Mouse (Mus musculus) lung, embryonic 16.5 days (tissue): ENCODE measurements around the gene Spire2. TPM values are rescaled to one million over a fixed set of nuclear protein-coding genes. Genes with fewer than 3 reads are reported as not detected.
A peak's percentile ranks its signal among the peaks of the same experiment; 100 is the strongest.

Experiments
- ATAC-seq: fragments of 200-750 bp; cut with Nextera tagmentation; 2 replicates; pipeline ENCODE4 v1.8.0; 2017; ENCODE audit warnings: low read depth, mild to moderate bottlenecking, moderate library complexity
- H3K27ac ChIP-seq: fragments of 300-500 bp; sonication (generic); 2 replicates; pipeline ENCODE4 v1.5.1; 2014; ENCODE audit warnings: mild to moderate bottlenecking, control low read depth, low read length
- H3K27me3 ChIP-seq: fragments of 300-500 bp; sonication (generic); 2 replicates; pipeline ENCODE4 v1.6.1; 2014; ENCODE audit warnings: low read depth, low read length, mixed read lengths; ENCODE audit not compliant: control insufficient read depth, insufficient read depth
- H3K36me3 ChIP-seq: fragments of 300-500 bp; sonication (generic); 2 replicates; pipeline ENCODE4 v1.6.1; 2014; ENCODE audit warnings: low read length; ENCODE audit not compliant: control insufficient read depth, insufficient read depth
- H3K4me1 ChIP-seq: fragments of 300-500 bp; sonication (generic); replicated peaks from 2 replicates; pipeline ENCODE4 v1.6.1; 2014; ENCODE audit warnings: low read length, mixed read lengths; ENCODE audit not compliant: control insufficient read depth, insufficient read depth
- H3K4me2 ChIP-seq: fragments of 300-500 bp; sonication (generic); 2 replicates; pipeline ENCODE4 v1.6.1; 2014; ENCODE audit warnings: low read depth, low read length, control low read depth
- H3K4me3 ChIP-seq: fragments of 300-500 bp; sonication (generic); 2 replicates; pipeline ENCODE4 v1.5.1; 2014; ENCODE audit warnings: mild to moderate bottlenecking, low read length, control low read depth
- H3K9ac ChIP-seq: fragments of 300-500 bp; sonication (generic); 2 replicates; pipeline ENCODE4 v1.6.1; 2014; ENCODE audit warnings: low read length, control low read depth
- H3K9me3 ChIP-seq: fragments of 300-500 bp; sonication (generic); 2 replicates; pipeline ENCODE4 v1.6.1; 2016; ENCODE audit warnings: low read length; ENCODE audit not compliant: control insufficient read depth
- WGBS: fragments of 180-500 bp; shearing (Covaris S2); extraction: QIAGEN DNeasy Blood & Tissue Kit; methylation state at CpG from one replicate; pipeline ENCODE4 v1.1.7; 2014; 5-methylcytosine and 5-hydroxymethylcytosine counted together
- polyA plus RNA-seq: library from polyadenylated mRNA; unstranded; fragments of >200 nt; fragmentation: Nextera tagmentation; extraction: Ambion mirVana; gene quantifications from 2 replicates; pipeline ENCODE4 v1.2.1, GENCODE M21; 2015

Spire2 gene
- polyA plus RNA-seq, 1 experiment from 2014 or later, result 1.2 TPM

DNA sequence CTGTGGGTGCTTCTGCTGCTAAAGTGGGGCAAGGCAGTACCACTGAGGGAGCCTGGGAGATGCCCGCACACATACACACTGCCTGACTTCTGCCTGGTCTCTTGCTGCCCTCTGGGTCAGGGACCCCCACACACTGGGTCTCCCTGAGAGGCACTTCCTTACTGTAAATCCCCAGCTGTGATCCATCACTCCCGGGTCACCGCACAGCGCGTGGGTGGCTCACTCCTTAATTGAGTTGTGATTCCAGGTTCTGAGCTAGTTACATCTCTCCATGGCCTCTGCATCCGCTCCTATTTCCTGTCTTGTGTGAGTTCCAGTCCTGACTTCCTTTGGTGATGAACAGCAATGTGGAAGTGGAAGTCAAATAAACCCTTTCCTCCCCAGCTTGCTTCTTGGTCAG is 1.8 kb upstream of the Spire2 start:
- H3K4me3 ChIP-seq, result no peak overlapping the region
- no peak overlapping the region for H3K27ac ChIP-seq
- 0 out of 2 replicates have a peak, but pooled peaks cover 3% of the 10 kb centered on the region for H3K4me1 ChIP-seq
- H3K9ac ChIP-seq, result no peak overlapping the region
- H3K4me2 ChIP-seq, result no peak overlapping the region
- ATAC-seq, result no peak
- H3K9me3 ChIP-seq, result no peaks in the 10 kb centered on the region
- peaks cover 12% of the 10 kb centered on the region for H3K27me3 ChIP-seq
- no peaks in the 10 kb centered on the region for H3K36me3 ChIP-seq
- 53% methylated on average over 6 of the region's 6 CpGs for WGBS

DNA sequence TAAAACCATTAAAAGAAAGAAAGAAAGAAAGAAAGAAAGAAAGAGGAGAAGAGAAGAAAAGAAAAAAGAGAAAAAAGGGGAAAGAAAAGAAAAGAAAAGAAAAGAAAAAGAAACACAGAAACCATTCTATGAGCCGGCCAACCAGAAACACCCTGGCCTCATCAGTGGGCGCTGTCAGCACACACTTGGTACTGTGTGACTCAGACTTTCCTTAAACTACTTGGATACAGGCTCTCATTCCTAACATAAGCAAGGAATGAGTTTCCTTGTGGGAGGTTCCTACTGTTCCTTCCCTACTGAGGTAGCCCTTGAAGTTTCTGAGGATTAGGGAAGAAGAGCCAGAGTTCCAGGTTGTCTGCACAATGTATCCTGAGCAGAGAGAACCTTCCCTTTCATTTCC is 1.2 kb upstream of the Spire2 start:
- ATAC-seq, result no peak
- no peak overlapping the region for H3K27ac ChIP-seq
- WGBS, result 68% methylated on average over 2 of the region's 2 CpGs

DNA sequence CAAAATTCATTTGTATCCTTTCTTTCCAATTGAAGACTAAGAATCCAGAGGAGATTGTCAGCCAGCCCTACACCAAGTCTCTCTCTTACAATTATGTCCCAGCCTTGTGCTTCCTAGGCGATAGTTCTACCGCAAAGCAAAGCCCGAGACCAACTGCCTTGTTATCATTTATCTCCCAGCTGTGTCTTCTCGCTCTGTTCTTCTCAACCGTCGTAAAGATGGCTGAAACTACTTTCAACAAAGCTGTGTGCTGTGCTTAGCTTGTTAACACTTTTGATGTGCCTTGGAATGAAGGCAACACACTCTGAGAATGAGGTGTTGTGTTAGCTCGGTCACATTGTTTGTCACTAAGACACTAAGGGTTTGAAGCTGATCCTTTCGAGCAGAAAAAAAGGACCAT is 703 bp upstream of the Spire2 start:
- no peaks in the 10 kb centered on the region for H3K9me3 ChIP-seq
- 0 out of 2 replicates have a peak, but pooled peaks cover 3% of the 10 kb centered on the region for H3K4me1 ChIP-seq
- no peak for ATAC-seq
- H3K9ac ChIP-seq, result no peak overlapping the region
- peaks cover 12% of the 10 kb centered on the region for H3K27me3 ChIP-seq
- H3K27ac ChIP-seq, result no peak overlapping the region
- no peaks in the 10 kb centered on the region for H3K36me3 ChIP-seq
- WGBS, result 18% methylated on average over 8 of the region's 8 CpGs
- peak overlapping the region; percentile 98 for H3K4me2 ChIP-seq
- peak overlapping the region; percentile 65; the same call in 1 of the 2 replicates for H3K4me3 ChIP-seq

More for the DNA sequence above, 1.2 kb upstream of the Spire2 start:
- Histone ChIP-seq H3K4me3 (no peak overlapping the region), H3K4me2 (no peak overlapping the region), H3K9me3 (no peaks in the 10 kb centered on the region), H3K27me3 (peaks cover 12% of the 10 kb centered on the region), H3K36me3 (no peaks in the 10 kb centered on the region), H3K9ac (no peak overlapping the region), H3K4me1 (0 out of 2 replicates have a peak, but pooled peaks cover 3% of the 10 kb centered on the region)

DNA sequence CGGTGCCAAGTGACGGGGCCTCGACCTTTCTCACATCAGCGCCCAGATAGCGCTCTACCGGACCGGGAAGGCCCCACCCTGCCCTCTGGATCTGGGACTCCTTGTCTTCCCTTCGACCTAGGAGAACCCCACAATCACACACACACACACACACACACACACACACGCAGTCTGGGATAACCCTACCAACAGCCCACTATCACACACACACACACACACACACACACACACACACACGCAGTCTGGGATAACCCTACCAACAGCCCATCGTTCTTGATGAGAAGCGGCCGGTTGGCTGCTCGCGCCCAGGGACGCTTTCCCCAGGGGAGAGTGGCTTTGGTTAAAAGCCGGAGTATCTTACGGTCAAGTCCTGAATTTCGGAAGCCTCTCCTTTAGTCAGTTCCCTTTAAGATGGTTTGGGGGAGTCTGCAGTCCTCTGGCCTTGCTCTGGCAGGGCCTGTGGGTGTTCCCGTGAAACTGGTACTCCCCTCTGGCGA is 626 bp downstream of the Spire2 start:
- H3K4me1 ChIP-seq, result 0 out of 2 replicates have a peak, but pooled peaks cover 3% of the 10 kb centered on the region
- peak overlapping the region; percentile 98 for H3K4me2 ChIP-seq
- peaks cover 12% of the 10 kb centered on the region for H3K27me3 ChIP-seq
- 0 out of 2 replicates have a peak, but pooled peaks have one; percentile 3 for ATAC-seq
- H3K36me3 ChIP-seq, result no peaks in the 10 kb centered on the region
- H3K9me3 ChIP-seq, result no peaks in the 10 kb centered on the region
- no peak overlapping the region for H3K27ac ChIP-seq
- 3% methylated on average over 20 of the region's 21 CpGs for WGBS
- peak overlapping the region; percentile 65 for H3K4me3 ChIP-seq
- peak overlapping the region; percentile 39; the same call in 1 of the 2 replicates for H3K9ac ChIP-seq

DNA sequence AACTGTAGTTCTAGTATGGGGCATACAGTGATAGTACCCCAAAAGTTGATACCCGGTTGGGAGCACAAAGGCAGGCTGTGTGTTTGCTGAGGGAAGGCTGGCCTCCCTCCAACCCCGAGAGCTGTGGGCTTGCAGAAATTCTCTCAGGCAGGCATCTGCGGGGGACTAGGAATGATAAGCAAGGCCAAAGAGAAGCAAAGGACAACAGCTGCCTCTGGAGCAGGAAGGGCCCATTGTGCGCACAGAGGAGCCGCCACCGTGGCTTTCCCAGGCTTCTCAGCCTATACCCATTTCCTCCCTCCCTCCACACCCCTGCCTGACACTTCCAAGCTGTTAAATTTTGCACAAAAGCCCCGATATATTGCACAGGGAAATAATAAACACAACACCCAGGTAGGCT is 1.4 kb downstream of the Spire2 start:
- WGBS, result 6% methylated on average over 7 of the region's 7 CpGs

DNA sequence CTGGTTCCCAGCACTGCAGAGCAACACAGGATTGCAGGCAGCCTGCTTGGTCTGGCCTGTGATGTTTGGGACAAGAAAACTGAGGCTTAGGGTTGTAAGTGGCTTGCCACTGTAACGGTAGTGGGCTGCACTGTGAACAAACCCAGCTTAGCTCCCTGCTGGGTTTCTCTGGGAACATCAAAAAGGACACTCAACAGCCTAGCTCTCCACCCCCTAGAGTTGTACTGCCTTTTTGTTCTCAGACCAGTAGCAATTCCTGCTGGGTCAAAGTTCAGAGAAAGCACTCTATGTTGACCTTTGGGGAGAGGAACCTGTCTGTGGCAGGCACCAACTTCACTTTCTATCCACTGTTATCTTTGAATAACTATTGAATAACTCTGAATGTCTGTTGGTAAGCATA is 2.0 kb downstream of the Spire2 start:
- Histone ChIP-seq H3K27ac (no peak overlapping the region), H3K9ac (no peak overlapping the region), H3K36me3 (no peaks in the 10 kb centered on the region), H3K27me3 (peaks cover 12% of the 10 kb centered on the region), H3K4me1 (0 out of 2 replicates have a peak, but pooled peaks cover 3% of the 10 kb centered on the region), H3K4me3 (no peak overlapping the region), H3K4me2 (no peak overlapping the region), H3K9me3 (no peaks in the 10 kb centered on the region)
- ATAC-seq, result no peak
- 12% methylated on average over 1 of the region's 1 CpGs for WGBS

More for the DNA sequence above, 1.4 kb downstream of the Spire2 start:
- Histone ChIP-seq H3K4me3 (no peak overlapping the region), H3K9me3 (no peaks in the 10 kb centered on the region), H3K27me3 (peaks cover 12% of the 10 kb centered on the region), H3K36me3 (no peaks in the 10 kb centered on the region), H3K9ac (no peak overlapping the region), H3K4me1 (0 out of 2 replicates have a peak, but pooled peaks cover 3% of the 10 kb centered on the region), H3K4me2 (no peak overlapping the region), H3K27ac (no peak overlapping the region)
- no peak for ATAC-seq

DNA sequence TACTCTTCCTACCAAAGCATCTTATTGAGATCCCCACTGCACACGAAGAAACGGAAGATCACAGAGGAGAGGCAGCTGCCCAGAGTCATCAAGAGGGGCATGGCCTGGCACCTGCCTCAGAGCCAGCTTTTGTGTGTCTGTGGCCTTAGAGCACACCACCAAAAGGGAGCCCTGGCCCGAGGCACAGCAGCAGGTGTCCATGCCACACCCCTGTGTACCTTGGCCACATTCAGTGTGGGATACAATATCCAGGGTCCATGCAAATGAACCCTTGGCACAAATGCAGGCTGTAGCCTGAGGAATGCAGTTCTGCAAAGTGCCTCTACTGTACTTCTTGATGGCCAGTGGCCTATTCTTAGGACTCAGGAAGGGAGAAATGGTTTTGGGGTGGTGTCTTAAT is 5.0 kb downstream of the Spire2 start:
- Histone ChIP-seq H3K4me2 (no peak overlapping the region), H3K36me3 (no peaks in the 10 kb centered on the region), H3K27ac (no peak overlapping the region), H3K27me3 (peaks cover 12% of the 10 kb centered on the region), H3K4me1 (0 out of 2 replicates have a peak, but pooled peaks cover 3% of the 10 kb centered on the region), H3K9me3 (no peaks in the 10 kb centered on the region), H3K9ac (no peak overlapping the region), H3K4me3 (no peak overlapping the region)
- WGBS, result 75% methylated on average over 3 of the region's 3 CpGs
- no peak for ATAC-seq

DNA sequence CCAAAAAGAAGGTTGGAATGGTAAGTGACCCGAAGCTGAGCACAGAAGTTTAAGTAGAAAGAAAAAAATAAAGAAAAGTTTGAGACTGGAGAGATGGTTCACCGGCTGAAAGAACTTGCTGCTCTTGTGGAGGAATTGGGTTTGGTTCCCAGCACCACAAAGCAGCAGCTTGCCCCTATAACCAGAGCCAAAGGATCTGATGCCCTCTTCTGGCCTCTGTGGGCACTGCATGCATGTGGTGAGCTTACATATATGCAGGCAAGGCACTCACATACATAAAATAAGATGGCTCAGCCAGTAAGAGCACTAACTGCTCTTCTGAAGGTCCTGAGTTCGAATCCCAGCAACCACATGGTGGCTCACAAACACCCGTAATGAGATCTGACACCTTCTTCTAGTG is 7.6 kb downstream of the Spire2 start:
- H3K9me3 ChIP-seq, result no peaks in the 10 kb centered on the region
- H3K4me3 ChIP-seq, result no peak overlapping the region
- no peaks in the 10 kb centered on the region; the same call in 1 of the 2 replicates for H3K27me3 ChIP-seq
- no peak overlapping the region for H3K9ac ChIP-seq
- 92% methylated on average over 4 of the region's 4 CpGs for WGBS
- H3K4me1 ChIP-seq, result peaks cover 8% of the 10 kb centered on the region
- no peak overlapping the region for H3K4me2 ChIP-seq
- no peaks in the 10 kb centered on the region for H3K36me3 ChIP-seq
- no peak overlapping the region for H3K27ac ChIP-seq
- ATAC-seq, result no peak

DNA sequence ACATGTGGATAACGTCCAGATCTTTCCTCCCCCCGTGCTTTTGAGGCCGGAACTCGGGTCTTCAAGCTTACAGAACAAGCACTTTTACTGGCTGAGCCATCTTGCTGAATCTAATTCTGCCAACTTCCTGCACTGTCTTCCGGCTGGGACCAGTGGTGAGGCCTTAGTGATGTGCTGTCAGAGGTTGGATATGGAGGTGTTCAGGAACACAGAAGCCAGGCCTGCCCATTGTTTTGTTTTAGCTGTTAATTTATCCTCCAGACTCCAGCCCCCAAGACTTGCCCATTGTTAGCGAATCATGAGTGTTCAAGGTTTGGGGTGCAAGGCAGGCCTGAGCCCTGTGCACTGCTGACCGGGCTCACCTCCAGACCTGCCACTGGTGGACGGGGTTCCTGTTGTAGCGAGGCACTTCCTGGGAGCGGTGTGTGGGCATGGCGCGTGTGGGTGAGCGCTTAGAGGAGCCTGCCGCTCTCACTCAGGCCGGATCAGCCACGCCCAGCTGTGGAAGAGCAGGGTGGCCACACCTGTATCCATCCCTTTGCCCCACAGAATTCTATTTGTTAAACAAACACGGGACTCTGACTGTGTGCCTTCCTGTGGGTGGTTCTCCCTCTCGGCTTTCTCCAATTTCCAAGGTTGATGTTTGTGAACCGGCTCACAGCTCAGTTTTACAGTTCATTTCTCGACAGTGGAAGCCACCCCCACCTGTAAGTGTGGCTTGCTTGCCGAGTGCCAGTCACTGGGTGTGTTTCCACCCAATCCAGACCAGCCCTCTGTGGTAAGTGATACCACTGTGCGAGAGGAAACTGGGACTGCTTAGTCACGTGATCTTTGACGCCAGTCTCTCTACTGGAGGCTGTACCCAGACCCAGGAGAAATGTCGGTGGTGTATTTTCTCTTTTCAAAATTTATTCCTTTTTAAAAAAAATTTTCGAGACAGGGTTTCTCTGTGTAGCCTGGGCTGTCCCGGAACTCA is 8.8 kb downstream of the Spire2 start:
- Histone ChIP-seq H3K4me3 (no peak overlapping the region), H3K4me2 (no peak overlapping the region), H3K27ac (no peak overlapping the region), H3K4me1 (peaks cover 8% of the 10 kb centered on the region), H3K9ac (no peak overlapping the region), H3K27me3 (no peaks in the 10 kb centered on the region), H3K9me3 (no peaks in the 10 kb centered on the region), H3K36me3 (no peaks in the 10 kb centered on the region)
- no peak for ATAC-seq
- 73% methylated on average over 27 of the region's 27 CpGs for WGBS
